11 mouse cellular contexts compared by ENCODE assay signal in genomic region chr2:152943568-152943967, GRCm38 (mm10). TPM values are rescaled to one million over a fixed set of nuclear protein-coding genes. Genes with fewer than 3 reads are reported as not detected.
DNase-seq lines count a peak whose midpoint lies in the region; ATAC-seq and TF ChIP-seq lines count a peak whose summit lies in the region.
"Had no signal": no experiment of that assay in that cellular context is flagged by ENCODE, and none has a peak within 500 bp of the region (broad histone marks: within the 10 kb centered on the region; RNA-seq: fewer than 3 reads in every experiment).

No protein-coding gene starts in this region.

- TF ChIP-seq CTCF in E14TG2a.4 (conservative IDR thresholded peaks at IDR 0.05; ENCODE audit: low read length): no peak

- peak overlapping the region; percentile 53 for H3K4me3 ChIP-seq in heart, embryonic 11.5 days (ENCODE audit: low read depth, low read length)
- H3K4me3 ChIP-seq in E14TG2a.4 (replicated peaks; ENCODE audit: low read length): peak overlapping the region; percentile 74
- peak overlapping the region; percentile 47 for H3K4me3 ChIP-seq in forebrain, embryonic 12.5 days (replicated peaks)
- H3K4me3 ChIP-seq in limb, embryonic 14.5 days (replicated peaks; ENCODE audit: low read length): peak overlapping the region; percentile 42

- TF ChIP-seq POLR2A in limb, embryonic 14.5 days (IDR thresholded peaks at IDR 0.05; ENCODE audit: borderline replicate concordance, extremely low read depth, insufficient read depth, insufficient read length): no peak

- 7% methylated on average over 8 of the region's 8 CpGs for WGBS in heart, embryonic 11.5 days (ENCODE audit: insufficient replicate concordance)
- 5% methylated on average over 8 of the region's 8 CpGs for WGBS in forebrain, embryonic 12.5 days
- 8% methylated on average over 8 of the region's 8 CpGs for WGBS in limb, embryonic 14.5 days

- H3K27me3 ChIP-seq in heart, embryonic 11.5 days (ENCODE audit: control insufficient read depth, insufficient read depth, low read length): peaks cover 78% of the 10 kb centered on the region
- H3K27me3 ChIP-seq in E14TG2a.4 (ENCODE audit: insufficient read depth, low read length): peaks cover 92% of the 10 kb centered on the region
- peaks cover 89% of the 10 kb centered on the region for H3K27me3 ChIP-seq in forebrain, embryonic 12.5 days
- peaks cover 39% of the 10 kb centered on the region for H3K27me3 ChIP-seq in limb, embryonic 14.5 days (ENCODE audit: control insufficient read depth, insufficient read depth, low read length)

- H3K9me3 ChIP-seq in heart, embryonic 11.5 days (replicated peaks; ENCODE audit: control insufficient read depth, low read length): no peaks in the 10 kb centered on the region
- no peaks in the 10 kb centered on the region for H3K9me3 ChIP-seq in E14TG2a.4 (ENCODE audit: low read length)
- H3K9me3 ChIP-seq in forebrain, embryonic 12.5 days: no peaks in the 10 kb centered on the region
- H3K9me3 ChIP-seq in limb, embryonic 14.5 days (ENCODE audit: control insufficient read depth, low read length): no peaks in the 10 kb centered on the region

- no peak for DNase-seq in heart, adult 9 months (ENCODE audit: low spot score in 2 of 2)
- DNase-seq in limb, embryonic 14.5 days (ENCODE audit: low spot score): no peak
- DNase-seq in left cerebral cortex, postnatal 4 days: no peak
- DNase-seq in ovary, adult 18-20 months (ENCODE audit: low spot score): no peak
- DNase-seq in right cerebral cortex, postnatal 25 days: no peak
- DNase-seq: lung, adult 2 months had no signal

- peak overlapping the region; percentile 95 for H3K4me2 ChIP-seq in heart, embryonic 11.5 days
- peak overlapping the region; percentile 84 for H3K4me2 ChIP-seq in forebrain, embryonic 12.5 days
- H3K4me2 ChIP-seq in limb, embryonic 14.5 days (replicated peaks; ENCODE audit: low read depth, low read length, severe bottlenecking): peak overlapping the region; percentile 88

- H3K27ac ChIP-seq in heart, embryonic 11.5 days (ENCODE audit: low read depth, low read length): no peak overlapping the region
- no peak overlapping the region for H3K27ac ChIP-seq in forebrain, embryonic 12.5 days
- no peak overlapping the region for H3K27ac ChIP-seq in limb, embryonic 14.5 days (replicated peaks; ENCODE audit: low read depth, low read length)

- ATAC-seq in heart, embryonic 11.5 days (replicated peaks; ENCODE audit: insufficient number of reproducible peaks, low FRiP score, low TSS enrichment): no peak
- ATAC-seq in forebrain, embryonic 12.5 days (ENCODE audit: low FRiP score): no peak
- no peak for ATAC-seq in limb, embryonic 14.5 days (ENCODE audit: low FRiP score, low read depth)
- ATAC-seq: CD4-positive, CD25-positive, alpha-beta regulatory T cell, adult 4 months had no signal

- no peaks in the 10 kb centered on the region for H3K36me3 ChIP-seq in heart, embryonic 11.5 days (ENCODE audit: control insufficient read depth, insufficient read depth, low read length)
- no peaks in the 10 kb centered on the region for H3K36me3 ChIP-seq in E14TG2a.4 (ENCODE audit: insufficient read depth, low read length)
- H3K36me3 ChIP-seq in forebrain, embryonic 12.5 days (replicated peaks): no peaks in the 10 kb centered on the region
- H3K36me3 ChIP-seq in limb, embryonic 14.5 days (ENCODE audit: control insufficient read depth, insufficient read depth, low read length): no peaks in the 10 kb centered on the region

- H3K4me1 ChIP-seq in heart, embryonic 11.5 days (ENCODE audit: control insufficient read depth, insufficient read depth, low read length): peaks cover 4% of the 10 kb centered on the region
- peaks cover 19% of the 10 kb centered on the region for H3K4me1 ChIP-seq in E14TG2a.4 (replicated peaks; ENCODE audit: low read depth, low read length)
- peaks cover 20% of the 10 kb centered on the region for H3K4me1 ChIP-seq in forebrain, embryonic 12.5 days
- H3K4me1 ChIP-seq in limb, embryonic 14.5 days (ENCODE audit: control insufficient read depth, insufficient read depth, low read length): peaks cover 7% of the 10 kb centered on the region

- peak overlapping the region; percentile 49; the same call in 1 of the 2 replicates for H3K9ac ChIP-seq in heart, embryonic 11.5 days (ENCODE audit: low read depth, low read length)
- H3K9ac ChIP-seq in forebrain, embryonic 12.5 days: no peak overlapping the region
- peak overlapping the region; percentile 54 for H3K9ac ChIP-seq in limb, embryonic 14.5 days (ENCODE audit: low read depth, low read length, severe bottlenecking)

- intact Hi-C loops in left cerebral cortex, postnatal 4 days (cut with DNase I): no loop called here

RNA-seq across cellular contexts. Expression of gene Dusp15, which starts 7.9 kb away (rescaled TPM):
- polyA plus RNA-seq in heart, embryonic 11.5 days (2014; fragmentation: Nextera tagmentation; extraction: Ambion mirVana): 0.07 TPM in 1 of 2 replicates, not detected in the other
- 0.91 and 1.5 TPM in 2 replicates for polyA plus RNA-seq in forebrain, embryonic 12.5 days (2016; fragmentation: Nextera tagmentation; extraction: Ambion mirVana)
- 2.0 and 2.2 TPM in 2 replicates for polyA plus RNA-seq in limb, embryonic 14.5 days (2012; rRNA removed)
- polyA plus RNA-seq in limb, embryonic 14.5 days (2014; fragmentation: Nextera tagmentation; extraction: Ambion mirVana): 0.36 and 0.48 TPM in 2 replicates
- 10 to 100 TPM; 18.3 to 22.2 TPM for total RNA-seq in left cerebral cortex, postnatal 4 days (2021)
- polyA plus RNA-seq: small intestine, adult 2 months had no signal

RNA-seq across cellular contexts. Expression of gene Foxs1, which starts 10.6 kb away (rescaled TPM):
- polyA plus RNA-seq in heart, embryonic 11.5 days (2014; fragmentation: Nextera tagmentation; extraction: Ambion mirVana): 0.52 and 0.83 TPM in 2 replicates
- polyA plus RNA-seq in forebrain, embryonic 12.5 days (2016; fragmentation: Nextera tagmentation; extraction: Ambion mirVana): 1.6 and 1.8 TPM in 2 replicates
- 2.2 and 3.0 TPM in 2 replicates for polyA plus RNA-seq in limb, embryonic 14.5 days (2012; rRNA removed)
- polyA plus RNA-seq in limb, embryonic 14.5 days (2014; fragmentation: Nextera tagmentation; extraction: Ambion mirVana): 2.1 and 2.9 TPM in 2 replicates
- total RNA-seq in left cerebral cortex, postnatal 4 days (2021): 1 to 10 TPM; 1.6 TPM
- polyA plus RNA-seq: CD4-positive, CD25-positive, alpha-beta regulatory T cell, adult 4 months had no signal

RNA-seq across cellular contexts. Expression of gene Ttll9, which starts 18.7 kb away (rescaled TPM):
- 0.76 TPM in 1 of 2 replicates, not detected in the other for polyA plus RNA-seq in heart, embryonic 11.5 days (2014; fragmentation: Nextera tagmentation; extraction: Ambion mirVana)
- 1.2 TPM in 2 replicates for polyA plus RNA-seq in forebrain, embryonic 12.5 days (2016; fragmentation: Nextera tagmentation; extraction: Ambion mirVana)
- 0.47 and 1.0 TPM in 2 replicates for polyA plus RNA-seq in limb, embryonic 14.5 days (2012; rRNA removed)
- polyA plus RNA-seq in limb, embryonic 14.5 days (2014; fragmentation: Nextera tagmentation; extraction: Ambion mirVana): 0.14 and 0.18 TPM in 2 replicates
- 1 to 10 TPM; 3.3 to 5.2 TPM for total RNA-seq in left cerebral cortex, postnatal 4 days (2021)
- polyA plus RNA-seq: small intestine, adult 2 months had no signal

RNA-seq across cellular contexts. Expression of gene Mylk2, which starts 32.4 kb away (rescaled TPM):
- polyA plus RNA-seq in heart, embryonic 11.5 days (2014; fragmentation: Nextera tagmentation; extraction: Ambion mirVana): not detected in 2 replicates
- polyA plus RNA-seq in forebrain, embryonic 12.5 days (2016; fragmentation: Nextera tagmentation; extraction: Ambion mirVana): not detected in 2 replicates
- 0.40 and 0.62 TPM in 2 replicates for polyA plus RNA-seq in limb, embryonic 14.5 days (2012; rRNA removed)
- polyA plus RNA-seq in limb, embryonic 14.5 days (2014; fragmentation: Nextera tagmentation; extraction: Ambion mirVana): 0.10 TPM in 1 of 2 replicates, not detected in the other
- total RNA-seq in left cerebral cortex, postnatal 4 days (2021): not detected
- polyA plus RNA-seq: CD4-positive, CD25-positive, alpha-beta regulatory T cell, adult 4 months; small intestine, adult 2 months had no signal
